In genomic region chr3:87919336-87920108, GRCm38 (mm10) we compare ENCODE assay signal across 8 mouse cellular contexts. TPM values are rescaled to one million over a fixed set of nuclear protein-coding genes. Genes with fewer than 3 reads are reported as not detected.
DNase-seq lines count a peak whose midpoint lies in the region; ATAC-seq and TF ChIP-seq lines count a peak whose summit lies in the region.

Gene Mrpl24 (plus strand): TSS chr3:87919506.

- peak within 1 kb of the TSS; percentile 53 for H3K4me3 ChIP-seq in C2C12 (ENCODE audit: insufficient read depth, poor library complexity, severe bottlenecking)
- H3K4me3 ChIP-seq in heart, embryonic 12.5 days, result peak within 1 kb of the TSS; percentile 77
- H3K4me3 ChIP-seq in kidney, postnatal 0 days (replicated peaks; ENCODE audit: low read depth, low read length), result peak within 1 kb of the TSS; percentile 59
- peak within 1 kb of the TSS; percentile 73 for H3K4me3 ChIP-seq in liver, embryonic 11.5 days (ENCODE audit: low read depth, low read length)
- peak within 1 kb of the TSS; percentile 72 for H3K4me3 ChIP-seq in stomach, embryonic 14.5 days (ENCODE audit: low read depth, low read length)

- no peaks in the 10 kb centered on the region for H3K9me3 ChIP-seq in heart, embryonic 12.5 days (replicated peaks)
- no peaks in the 10 kb centered on the region for H3K9me3 ChIP-seq in kidney, postnatal 0 days (replicated peaks; ENCODE audit: low read length)
- H3K9me3 ChIP-seq in liver, embryonic 11.5 days (ENCODE audit: control insufficient read depth, low read length), result no peaks in the 10 kb centered on the region
- no peaks in the 10 kb centered on the region for H3K9me3 ChIP-seq in stomach, embryonic 14.5 days (ENCODE audit: control insufficient read depth, low read depth, low read length)

- peaks cover 9% of the 10 kb centered on the region for H3K4me1 ChIP-seq in heart, embryonic 12.5 days (replicated peaks)
- peaks cover 4% of the 10 kb centered on the region; the same call in 1 of the 2 replicates for H3K4me1 ChIP-seq in kidney, postnatal 0 days (replicated peaks; ENCODE audit: insufficient read depth, low read length)
- H3K4me1 ChIP-seq in liver, embryonic 11.5 days (replicated peaks; ENCODE audit: control insufficient read depth, insufficient read depth, low read length), result peaks cover 3% of the 10 kb centered on the region; the same call in 1 of the 2 replicates
- 0 out of 2 replicates have a peak, but pooled peaks cover 3% of the 10 kb centered on the region for H3K4me1 ChIP-seq in stomach, embryonic 14.5 days (ENCODE audit: control insufficient read depth, insufficient read depth, low read length)

- H3ac ChIP-seq in C2C12 (ENCODE audit: control insufficient read depth, insufficient read length, low read depth), result peak within 1 kb of the TSS; percentile 72

- H3K36me3 ChIP-seq in C2C12 (ENCODE audit: control insufficient read depth, insufficient read depth), result peaks cover 57% of the 10 kb centered on the region
- H3K36me3 ChIP-seq in heart, embryonic 12.5 days, result peaks cover 59% of the 10 kb centered on the region
- peaks cover 53% of the 10 kb centered on the region for H3K36me3 ChIP-seq in kidney, postnatal 0 days (ENCODE audit: insufficient read depth, low read length)
- peaks cover 47% of the 10 kb centered on the region for H3K36me3 ChIP-seq in liver, embryonic 11.5 days (ENCODE audit: control insufficient read depth, insufficient read depth, low read length)
- H3K36me3 ChIP-seq in stomach, embryonic 14.5 days (ENCODE audit: control insufficient read depth, insufficient read depth, low read length), result peaks cover 48% of the 10 kb centered on the region

- under 1% methylated on average over 30 of the region's 30 CpGs for WGBS in heart, embryonic 12.5 days
- WGBS in kidney, postnatal 0 days, result under 1% methylated on average over 30 of the region's 30 CpGs
- WGBS in liver, embryonic 11.5 days, result under 1% methylated on average over 30 of the region's 30 CpGs
- WGBS in stomach, embryonic 14.5 days, result under 1% methylated on average over 30 of the region's 30 CpGs

- peak; percentile 99 for DNase-seq in brain, adult 2 months (ENCODE audit: low read depth, low spot score)
- peak; percentile 98 for DNase-seq in kidney, postnatal 0 days (ENCODE audit: low spot score)
- peak; percentile 78 for DNase-seq in liver, embryonic 11.5 days (ENCODE audit: low spot score)
- peak; percentile 83 for DNase-seq in naive thymus-derived CD4-positive, alpha-beta T cell, adult 2 months (ENCODE audit: low read depth)

- H3K27ac ChIP-seq in heart, embryonic 12.5 days (ENCODE audit: poor library complexity, severe bottlenecking), result peak within 1 kb of the TSS; percentile 81
- peak within 1 kb of the TSS; percentile 90 for H3K27ac ChIP-seq in kidney, postnatal 0 days
- peak within 1 kb of the TSS; percentile 80 for H3K27ac ChIP-seq in liver, embryonic 11.5 days (ENCODE audit: low read depth, low read length)
- peak within 1 kb of the TSS; percentile 84 for H3K27ac ChIP-seq in stomach, embryonic 14.5 days (ENCODE audit: low read length)

- no peak for TF ChIP-seq CTCF in C2C12 (IDR thresholded peaks at IDR 0.05; ENCODE audit: control insufficient read depth, insufficient read depth, insufficient read length)
- 0 out of 2 replicates have a peak, but pooled peaks have one; percentile 1 for TF ChIP-seq CTCF in kidney, postnatal 0 days (IDR thresholded peaks at IDR 0.05; ENCODE audit: low read depth)

- H3K4me2 ChIP-seq in heart, embryonic 12.5 days, result peak within 1 kb of the TSS; percentile 90
- H3K4me2 ChIP-seq in kidney, postnatal 0 days (ENCODE audit: low read length), result peak within 1 kb of the TSS; percentile 72
- peak within 1 kb of the TSS; percentile 84 for H3K4me2 ChIP-seq in liver, embryonic 11.5 days
- peak within 1 kb of the TSS; percentile 76 for H3K4me2 ChIP-seq in stomach, embryonic 14.5 days (replicated peaks; ENCODE audit: low read depth, low read length)

- peak; percentile 82 for ATAC-seq in erythroid progenitor cell, adult 5-6 weeks (replicated peaks; ENCODE audit: low FRiP score, poor library complexity, severe bottlenecking)
- peak; percentile 74 for ATAC-seq in heart, embryonic 12.5 days (ENCODE audit: insufficient number of reproducible peaks, low FRiP score)
- peak; percentile 84 for ATAC-seq in kidney, postnatal 0 days (replicated peaks; ENCODE audit: low FRiP score, low read depth)
- ATAC-seq in liver, embryonic 11.5 days (replicated peaks; ENCODE audit: low FRiP score), result peak; percentile 72
- peak; percentile 83 for ATAC-seq in stomach, embryonic 14.5 days (ENCODE audit: insufficient number of reproducible peaks, insufficient read depth, low FRiP score, low read depth)

- H3K79me2 ChIP-seq in C2C12 (ENCODE audit: control insufficient read depth, insufficient read depth), result peaks cover 19% of the 10 kb centered on the region

- peaks cover 10% of the 10 kb centered on the region for H3K79me3 ChIP-seq in C2C12 (ENCODE audit: low read depth)

- H3K27me3 ChIP-seq in C2C12 (ENCODE audit: control insufficient read depth, insufficient read depth, insufficient read length), result no peaks in the 10 kb centered on the region
- H3K27me3 ChIP-seq in heart, embryonic 12.5 days (replicated peaks), result no peaks in the 10 kb centered on the region
- no peaks in the 10 kb centered on the region for H3K27me3 ChIP-seq in kidney, postnatal 0 days (ENCODE audit: insufficient read depth, low read length)
- H3K27me3 ChIP-seq in liver, embryonic 11.5 days (replicated peaks; ENCODE audit: control insufficient read depth, insufficient read depth, low read length), result no peaks in the 10 kb centered on the region
- H3K27me3 ChIP-seq in stomach, embryonic 14.5 days (ENCODE audit: control insufficient read depth, insufficient read depth, low read length), result no peaks in the 10 kb centered on the region

- peak within 1 kb of the TSS; percentile 87 for H3K9ac ChIP-seq in heart, embryonic 12.5 days
- peak within 1 kb of the TSS; percentile 73 for H3K9ac ChIP-seq in kidney, postnatal 0 days (ENCODE audit: low read depth, low read length)
- H3K9ac ChIP-seq in liver, embryonic 11.5 days (ENCODE audit: low read depth, low read length), result peak within 1 kb of the TSS; percentile 87
- peak within 1 kb of the TSS; percentile 67 for H3K9ac ChIP-seq in stomach, embryonic 14.5 days (replicated peaks; ENCODE audit: low read depth, low read length)

TF ChIP-seq in C2C12, 6 proteins besides CTCF, POLR2A, EP300 and RAD21:
- no peak for TF ChIP-seq MYOG (IDR thresholded peaks at IDR 0.05; ENCODE audit: control insufficient read depth, extremely low read depth, insufficient read length)
- TF ChIP-seq FOSL1 (IDR thresholded peaks at IDR 0.05; ENCODE audit: insufficient read depth, low read length, poor library complexity, severe bottlenecking), result no peak
- no peak for TF ChIP-seq CEBPB (IDR thresholded peaks at IDR 0.05; ENCODE audit: low read depth)
- no peak for TF ChIP-seq MYOD1 (IDR thresholded peaks at IDR 0.05; ENCODE audit: control insufficient read depth, insufficient read length, low read depth)
- TF ChIP-seq MAX (IDR thresholded peaks at IDR 0.05), result no peak
- no peak for TF ChIP-seq USF1 (IDR thresholded peaks at IDR 0.05; ENCODE audit: low read depth)

RNA-seq across cellular contexts. Expression of gene Mrpl24, which starts in this region (rescaled TPM):
- 69.7 TPM for polyA plus RNA-seq in C2C12 (2012; fragmentation: generic; extraction: Trizol)
- total RNA-seq in erythroid progenitor cell, adult 5-6 weeks (2015; ENCODE audit: low replicate concordance), result 68.1 and 70.4 TPM in 2 replicates
- 31.3 and 38.0 TPM in 2 replicates for total RNA-seq in erythroid progenitor cell, adult 5-6 weeks (2017; ENCODE audit: low replicate concordance)
- 62.9 and 65.2 TPM in 2 replicates for polyA plus RNA-seq in heart, embryonic 12.5 days (2016; fragmentation: Nextera tagmentation; extraction: Ambion mirVana)
- polyA plus RNA-seq in kidney, postnatal 0 days (2015; fragmentation: Nextera tagmentation; extraction: Ambion mirVana), result 87.2 and 88.1 TPM in 2 replicates
- polyA plus RNA-seq in liver, embryonic 11.5 days (2014; fragmentation: Nextera tagmentation; extraction: Ambion mirVana), result 95.7 and 97.5 TPM in 2 replicates
- 73.5 and 75.5 TPM in 2 replicates for polyA plus RNA-seq in stomach, embryonic 14.5 days (2014; fragmentation: Nextera tagmentation; extraction: Ambion mirVana)

Comparison
In these comparisons a context has a peak if more than half of its experiments do, and no peak if none do; other contexts are left out.
1. Peak in every context shown above with its lines: DNase-seq, ATAC-seq, H3K4me3 ChIP-seq and H3K27ac ChIP-seq.